ENCODE assay signal across 20 mouse cellular contexts in the genomic region with DNA sequence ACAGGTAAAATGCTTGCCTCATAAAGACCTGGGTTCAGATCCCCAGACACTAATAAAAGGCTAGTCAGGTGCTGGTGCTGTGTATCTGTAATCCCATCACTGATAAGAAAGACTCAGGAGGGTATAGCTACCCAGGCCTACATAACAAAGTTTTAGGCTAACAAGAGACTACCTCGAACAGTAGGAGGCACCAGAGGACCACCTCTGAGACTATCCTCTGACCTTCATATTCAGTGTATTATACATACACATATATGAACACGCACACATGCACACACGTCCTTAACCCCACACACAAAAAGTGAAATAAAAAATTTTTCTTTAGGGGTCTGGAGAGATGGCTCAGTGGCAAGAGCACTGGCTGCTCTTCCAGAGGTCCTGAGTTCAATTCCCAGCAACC. TPM values are rescaled to one million over a fixed set of nuclear protein-coding genes. Genes with fewer than 3 reads are reported as not detected.
DNase-seq lines count a peak whose midpoint lies in the region; ATAC-seq and TF ChIP-seq lines count a peak whose summit lies in the region.
"Had no signal": no experiment of that assay in that cellular context is flagged by ENCODE, and none has a peak within 500 bp of the region (broad histone marks: within the 10 kb centered on the region; RNA-seq: fewer than 3 reads in every experiment).

No protein-coding gene starts in this region.

- no peaks in the 10 kb centered on the region for H3K9me3 ChIP-seq in lung, postnatal 0 days (ENCODE audit: low read length)
- no peaks in the 10 kb centered on the region for H3K9me3 ChIP-seq in CH12.LX (replicated peaks; ENCODE audit: low read length)
- H3K9me3 ChIP-seq: forebrain, embryonic 15.5 days; heart, embryonic 13.5 days; hindbrain, embryonic 10.5 days; liver, embryonic 13.5 days; midbrain, embryonic 10.5 days; stomach, embryonic 15.5 days had no signal

- no peak overlapping the region for H3K27ac ChIP-seq in heart, adult 2 months
- no peak overlapping the region for H3K27ac ChIP-seq in lung, postnatal 0 days (ENCODE audit: low read length)
- no peak overlapping the region for H3K27ac ChIP-seq in CH12.LX (ENCODE audit: insufficient read depth, low read depth)
- H3K27ac ChIP-seq: forebrain, embryonic 15.5 days; heart, embryonic 13.5 days; hindbrain, embryonic 10.5 days; liver, embryonic 13.5 days; midbrain, embryonic 10.5 days; stomach, embryonic 15.5 days had no signal

- TF ChIP-seq RAD21 in CH12.LX (IDR thresholded peaks at IDR 0.05; ENCODE audit: low read depth, low read length): peak; percentile 74

- no peaks in the 10 kb centered on the region for H3K36me3 ChIP-seq in heart, adult 2 months (ENCODE audit: control insufficient read depth, insufficient read depth, low read length)
- no peaks in the 10 kb centered on the region for H3K36me3 ChIP-seq in lung, postnatal 0 days (ENCODE audit: insufficient read depth, low read length)
- no peaks in the 10 kb centered on the region for H3K36me3 ChIP-seq in CH12.LX (replicated peaks in 1 of 2; ENCODE audit: control insufficient read depth in 1 of 2, insufficient read depth in 1 of 2, low read length in 1 of 2)
- no peaks in the 10 kb centered on the region for H3K36me3 ChIP-seq in splenic B cell, adult 2 months (ENCODE audit: control insufficient read depth, insufficient read depth, low read length, poor library complexity, severe bottlenecking)
- H3K36me3 ChIP-seq: forebrain, embryonic 15.5 days; heart, embryonic 13.5 days; hindbrain, embryonic 10.5 days; liver, embryonic 13.5 days; midbrain, embryonic 10.5 days; stomach, embryonic 15.5 days had no signal

- in situ Hi-C loops in CH12.LX (cut with MboI; ENCODE audit: low pct_ligation_motif_present, low pct_unique_long_range_greater_than_20kb, low sequenced_read_pairs): no loop called here

- intact Hi-C loops in heart, adult 2 months (cut with DNase I): no loop called here
- intact Hi-C loops in heart, postnatal 14 days (cut with DNase I): no loop called here

- no peak for DNase-seq in heart, adult 2 months
- no peak for DNase-seq in heart, postnatal 14 days
- no peak for DNase-seq in lung, postnatal 0 days (ENCODE audit: low spot score)
- no peak for DNase-seq in lung, adult 2 months
- no peak for DNase-seq in CH12.LX (ENCODE audit: extremely low read depth)
- DNase-seq in splenic B cell, adult 2 months (ENCODE audit: low read depth, low spot score): peak; percentile 70
- DNase-seq in cerebellum, adult 18-20 months: no peak
- DNase-seq: cerebellum, adult 8-10 months; embryo, embryonic 11 days; liver, embryonic 13.5 days; right cerebral cortex, postnatal 4 days had no signal

- TF ChIP-seq CTCF in heart, adult 2 months (IDR thresholded peaks at IDR 0.05): peak; percentile 41
- peak; percentile 46 for TF ChIP-seq CTCF in lung, postnatal 0 days (IDR thresholded peaks at IDR 0.05)
- no peak for TF ChIP-seq CTCF in lung, adult 2 months (IDR thresholded peaks at IDR 0.05; ENCODE audit: insufficient read depth, low read length)
- TF ChIP-seq CTCF in CH12.LX (conservative IDR thresholded peaks at IDR 0.05 in 1 of 2, IDR thresholded peaks at IDR 0.05 in 1 of 2; ENCODE audit: low read depth in 2 of 2, low read length in 2 of 2): peak; percentile 34 to 71; a peak in 3 of 4 replicates

- no peak for TF ChIP-seq EP300 in heart, adult 2 months (IDR thresholded peaks at IDR 0.05; ENCODE audit: insufficient read depth, low read depth, low read length)
- no peak for TF ChIP-seq EP300 in lung, postnatal 0 days (IDR thresholded peaks at IDR 0.05)
- TF ChIP-seq EP300 in CH12.LX (IDR thresholded peaks at IDR 0.05; ENCODE audit: low read length): no peak

- H3K4me3 ChIP-seq in heart, adult 2 months: no peak overlapping the region
- H3K4me3 ChIP-seq in lung, postnatal 0 days (ENCODE audit: low read depth, low read length): no peak overlapping the region
- H3K4me3 ChIP-seq in lung, adult 2 months (replicated peaks; ENCODE audit: extremely low read depth, low read depth, low read length): no peak overlapping the region
- H3K4me3 ChIP-seq in CH12.LX (replicated peaks in 1 of 3; ENCODE audit: low read depth in 2 of 3, low read length in 2 of 3, poor library complexity in 1 of 3): no peak overlapping the region
- H3K4me3 ChIP-seq: forebrain, embryonic 15.5 days; heart, embryonic 13.5 days; hindbrain, embryonic 10.5 days; liver, embryonic 13.5 days; midbrain, embryonic 10.5 days; myocyte; stomach, embryonic 15.5 days had no signal

- dilution Hi-C loops in CH12.LX (cut with MboI; ENCODE audit: extremely low pct_ligation_motif_present, extremely low pct_unique_long_range_greater_than_20kb, low sequenced_read_pairs): no loop called here

- H3K79me2 ChIP-seq in heart, adult 2 months (replicated peaks; ENCODE audit: control insufficient read depth, insufficient read depth, low read length): no peaks in the 10 kb centered on the region
- H3K79me2 ChIP-seq in CH12.LX (replicated peaks; ENCODE audit: control insufficient read depth, extremely low read depth, insufficient read depth, poor library complexity, severe bottlenecking): no peaks in the 10 kb centered on the region

- peaks cover 2% of the 10 kb centered on the region for H3K4me1 ChIP-seq in heart, adult 2 months (ENCODE audit: control insufficient read depth, insufficient read depth, low read length)
- H3K4me1 ChIP-seq in lung, postnatal 0 days (ENCODE audit: insufficient read depth, low read depth, low read length): peaks cover 6% of the 10 kb centered on the region; the same call in 1 of the 2 replicates
- H3K4me1 ChIP-seq in lung, adult 2 months (ENCODE audit: control insufficient read depth, insufficient read depth, low read length): peaks cover 4% of the 10 kb centered on the region; the same call in 1 of the 2 replicates
- H3K4me1 ChIP-seq in CH12.LX (ENCODE audit: control insufficient read depth in 1 of 2, insufficient read depth in 2 of 2): peaks cover 9 to 16% of the 10 kb centered on the region in 2 experiments

- no peak for ATAC-seq in lung, postnatal 0 days
- ATAC-seq in megakaryocyte-erythroid progenitor cell, adult 5-6 weeks (replicated peaks; ENCODE audit: low FRiP score, low TSS enrichment, poor library complexity, severe bottlenecking): no peak
- ATAC-seq: forebrain, embryonic 15.5 days; Patski had no signal

- no peak overlapping the region for H3K4me2 ChIP-seq in lung, postnatal 0 days (replicated peaks; ENCODE audit: low read depth, low read length)
- no peak overlapping the region for H3K4me2 ChIP-seq in CH12.LX (ENCODE audit: insufficient read depth, low read depth, poor library complexity, severe bottlenecking)
- H3K4me2 ChIP-seq: forebrain, embryonic 15.5 days; heart, embryonic 13.5 days; liver, embryonic 13.5 days; stomach, embryonic 15.5 days had no signal

- no peak for TF ChIP-seq POLR2A in heart, adult 2 months (IDR thresholded peaks at IDR 0.05; ENCODE audit: insufficient read depth, low read depth, low read length)
- no peak for TF ChIP-seq POLR2A in lung, adult 2 months (IDR thresholded peaks at IDR 0.05; ENCODE audit: borderline replicate concordance, extremely low read depth, low read depth, low read length)
- no peak for TF ChIP-seq POLR2A in CH12.LX (IDR thresholded peaks at IDR 0.05; ENCODE audit: low read depth, low read length)

- WGBS in heart, adult 2 months: 79% methylated on average over 3 of the region's 3 CpGs
- 76% methylated on average over 3 of the region's 3 CpGs for WGBS in lung, postnatal 0 days
- WGBS in lung, adult 2 months: 79% methylated on average over 3 of the region's 3 CpGs

- H3K9ac ChIP-seq in heart, adult 2 months (ENCODE audit: low read depth, low read length): no peak overlapping the region
- no peak overlapping the region for H3K9ac ChIP-seq in lung, postnatal 0 days (replicated peaks; ENCODE audit: low read depth)
- H3K9ac ChIP-seq in CH12.LX (ENCODE audit: insufficient read depth, low read depth): no peak overlapping the region
- H3K9ac ChIP-seq: forebrain, embryonic 15.5 days; heart, embryonic 13.5 days; liver, embryonic 13.5 days; stomach, embryonic 15.5 days had no signal

- H3K27me3 ChIP-seq in heart, adult 2 months (ENCODE audit: control insufficient read depth, insufficient read depth, low read length): no peaks in the 10 kb centered on the region
- H3K27me3 ChIP-seq in lung, postnatal 0 days (replicated peaks; ENCODE audit: insufficient read depth, low read length): no peaks in the 10 kb centered on the region
- H3K27me3 ChIP-seq in CH12.LX (replicated peaks): no peaks in the 10 kb centered on the region
- no peaks in the 10 kb centered on the region for H3K27me3 ChIP-seq in splenic B cell, adult 2 months (ENCODE audit: control insufficient read depth, insufficient read depth, low read length, poor library complexity, severe bottlenecking)
- H3K27me3 ChIP-seq: forebrain, embryonic 15.5 days; heart, embryonic 13.5 days; liver, embryonic 13.5 days; Patski; stomach, embryonic 15.5 days had no signal

RNA-seq across cellular contexts. Expression of a gene that starts 2.8 kb away (rescaled TPM):
- 1 to 10 TPM; 3.6 to 4.7 TPM for total RNA-seq in heart, adult 2 months (2021)
- polyA plus RNA-seq in heart, adult 2 months (2012; rRNA removed): 3.9 and 4.0 TPM in 2 replicates
- 1 to 10 TPM; 2.6 to 4.0 TPM for total RNA-seq in heart, postnatal 14 days (2021)
- 5.8 and 6.6 TPM in 2 replicates for polyA plus RNA-seq in lung, postnatal 0 days (2015; fragmentation: Nextera tagmentation; extraction: Ambion mirVana)
- 1.8 and 2.7 TPM in 2 replicates for polyA plus RNA-seq in lung, adult 2 months (2012; rRNA removed)
- 2.8 and 3.4 TPM in 2 replicates for total RNA-seq in CH12.LX (2012; rRNA removed)
- total RNA-seq in CH12.LX (2014; rRNA removed): 3.7 and 4.4 TPM in 2 replicates
- 4.0 and 4.2 TPM in 2 replicates for polyA plus RNA-seq in CH12.LX (2012; ENCODE audit: insufficient read length, low read depth)
- total RNA-seq in megakaryocyte-erythroid progenitor cell, adult 5-6 weeks (2014; fragmentation: Nextera tagmentation): 6.0 and 9.2 TPM in 2 replicates
- total RNA-seq in megakaryocyte-erythroid progenitor cell, adult 5-6 weeks (2017): 2.0 and 10.1 TPM in 2 replicates

RNA-seq across cellular contexts. Expression of a gene that starts 11.5 kb away (rescaled TPM):
- total RNA-seq in heart, adult 2 months (2021): 1 to 10 TPM in 1 of 2 experiments, under 1 TPM in 1; 0.34 to 1.0 TPM
- polyA plus RNA-seq in heart, adult 2 months (2012; rRNA removed): 1.7 and 1.8 TPM in 2 replicates
- 1 to 10 TPM in 1 of 2 experiments, under 1 TPM in 1; 0.78 to 1.0 TPM for total RNA-seq in heart, postnatal 14 days (2021)
- polyA plus RNA-seq in lung, postnatal 0 days (2015; fragmentation: Nextera tagmentation; extraction: Ambion mirVana): 1.4 and 1.5 TPM in 2 replicates
- 1.4 and 2.0 TPM in 2 replicates for polyA plus RNA-seq in lung, adult 2 months (2012; rRNA removed)
- not detected in 2 replicates for total RNA-seq in CH12.LX (2012; rRNA removed)
- total RNA-seq in CH12.LX (2014; rRNA removed): not detected in 2 replicates
- not detected in 2 replicates for polyA plus RNA-seq in CH12.LX (2012; ENCODE audit: insufficient read length, low read depth)
- total RNA-seq in megakaryocyte-erythroid progenitor cell, adult 5-6 weeks (2014; fragmentation: Nextera tagmentation): not detected in 2 replicates
- total RNA-seq in megakaryocyte-erythroid progenitor cell, adult 5-6 weeks (2017): not detected in 2 replicates
- polyA plus RNA-seq: brain, embryonic 14.5 days; forebrain, embryonic 15.5 days; hindbrain, embryonic 10.5 days had no signal

RNA-seq across cellular contexts. Expression of a gene that starts 20.3 kb away (rescaled TPM):
- 10 to 100 TPM; 20.7 to 21.8 TPM for total RNA-seq in heart, adult 2 months (2021)
- polyA plus RNA-seq in heart, adult 2 months (2012; rRNA removed): 25.7 and 26.3 TPM in 2 replicates
- 10 to 100 TPM; 28.7 to 29.2 TPM for total RNA-seq in heart, postnatal 14 days (2021)
- 63.3 and 67.8 TPM in 2 replicates for polyA plus RNA-seq in lung, postnatal 0 days (2015; fragmentation: Nextera tagmentation; extraction: Ambion mirVana)
- polyA plus RNA-seq in lung, adult 2 months (2012; rRNA removed): 57.6 and 64.3 TPM in 2 replicates
- total RNA-seq in CH12.LX (2012; rRNA removed): 32.2 and 47.2 TPM in 2 replicates
- total RNA-seq in CH12.LX (2014; rRNA removed): 10.9 and 12.3 TPM in 2 replicates
- polyA plus RNA-seq in CH12.LX (2012; ENCODE audit: insufficient read length, low read depth): 14.2 and 16.2 TPM in 2 replicates
- 56.9 and 83.8 TPM in 2 replicates for total RNA-seq in megakaryocyte-erythroid progenitor cell, adult 5-6 weeks (2014; fragmentation: Nextera tagmentation)
- total RNA-seq in megakaryocyte-erythroid progenitor cell, adult 5-6 weeks (2017): 51.8 and 81.7 TPM in 2 replicates

RNA-seq across cellular contexts. Expression of a gene that starts 20.4 kb away (rescaled TPM):
- total RNA-seq in heart, adult 2 months (2021): 10 to 100 TPM; 20.3 to 20.5 TPM
- 35.7 and 51.7 TPM in 2 replicates for polyA plus RNA-seq in heart, adult 2 months (2012; rRNA removed)
- total RNA-seq in heart, postnatal 14 days (2021): 10 to 100 TPM; 23.9 to 27.4 TPM
- polyA plus RNA-seq in lung, postnatal 0 days (2015; fragmentation: Nextera tagmentation; extraction: Ambion mirVana): 40.5 and 45.0 TPM in 2 replicates
- 112 and 123 TPM in 2 replicates for polyA plus RNA-seq in lung, adult 2 months (2012; rRNA removed)
- 26.5 and 27.9 TPM in 2 replicates for total RNA-seq in CH12.LX (2012; rRNA removed)
- 12.8 and 14.6 TPM in 2 replicates for total RNA-seq in CH12.LX (2014; rRNA removed)
- polyA plus RNA-seq in CH12.LX (2012; ENCODE audit: insufficient read length, low read depth): 24.1 and 27.9 TPM in 2 replicates
- 105 and 115 TPM in 2 replicates for total RNA-seq in megakaryocyte-erythroid progenitor cell, adult 5-6 weeks (2014; fragmentation: Nextera tagmentation)
- 63.6 and 129 TPM in 2 replicates for total RNA-seq in megakaryocyte-erythroid progenitor cell, adult 5-6 weeks (2017)

RNA-seq across cellular contexts. Expression of a gene that starts 46.2 kb away (rescaled TPM):
- total RNA-seq in heart, adult 2 months (2021): 10 to 100 TPM; 13.2 to 17.4 TPM
- polyA plus RNA-seq in heart, adult 2 months (2012; rRNA removed): 31.4 and 34.9 TPM in 2 replicates
- 10 to 100 TPM; 16.0 to 16.7 TPM for total RNA-seq in heart, postnatal 14 days (2021)
- 50.5 and 56.1 TPM in 2 replicates for polyA plus RNA-seq in lung, postnatal 0 days (2015; fragmentation: Nextera tagmentation; extraction: Ambion mirVana)
- 59.4 and 68.0 TPM in 2 replicates for polyA plus RNA-seq in lung, adult 2 months (2012; rRNA removed)
- 30.5 and 40.7 TPM in 2 replicates for total RNA-seq in CH12.LX (2012; rRNA removed)
- total RNA-seq in CH12.LX (2014; rRNA removed): 14.1 and 15.7 TPM in 2 replicates
- polyA plus RNA-seq in CH12.LX (2012; ENCODE audit: insufficient read length, low read depth): 19.5 and 20.9 TPM in 2 replicates
- 43.4 and 44.3 TPM in 2 replicates for total RNA-seq in megakaryocyte-erythroid progenitor cell, adult 5-6 weeks (2014; fragmentation: Nextera tagmentation)
- total RNA-seq in megakaryocyte-erythroid progenitor cell, adult 5-6 weeks (2017): 33.4 and 48.9 TPM in 2 replicates
